Mouse (Mus musculus): ENCODE results near the gene Sfi1.
"Not testable (repeated sequence)": the region's sequence is repeated elsewhere in the genome, so short reads cannot be mapped to it uniquely, and the experiment has no call there.

Gene Sfi1

DNA sequence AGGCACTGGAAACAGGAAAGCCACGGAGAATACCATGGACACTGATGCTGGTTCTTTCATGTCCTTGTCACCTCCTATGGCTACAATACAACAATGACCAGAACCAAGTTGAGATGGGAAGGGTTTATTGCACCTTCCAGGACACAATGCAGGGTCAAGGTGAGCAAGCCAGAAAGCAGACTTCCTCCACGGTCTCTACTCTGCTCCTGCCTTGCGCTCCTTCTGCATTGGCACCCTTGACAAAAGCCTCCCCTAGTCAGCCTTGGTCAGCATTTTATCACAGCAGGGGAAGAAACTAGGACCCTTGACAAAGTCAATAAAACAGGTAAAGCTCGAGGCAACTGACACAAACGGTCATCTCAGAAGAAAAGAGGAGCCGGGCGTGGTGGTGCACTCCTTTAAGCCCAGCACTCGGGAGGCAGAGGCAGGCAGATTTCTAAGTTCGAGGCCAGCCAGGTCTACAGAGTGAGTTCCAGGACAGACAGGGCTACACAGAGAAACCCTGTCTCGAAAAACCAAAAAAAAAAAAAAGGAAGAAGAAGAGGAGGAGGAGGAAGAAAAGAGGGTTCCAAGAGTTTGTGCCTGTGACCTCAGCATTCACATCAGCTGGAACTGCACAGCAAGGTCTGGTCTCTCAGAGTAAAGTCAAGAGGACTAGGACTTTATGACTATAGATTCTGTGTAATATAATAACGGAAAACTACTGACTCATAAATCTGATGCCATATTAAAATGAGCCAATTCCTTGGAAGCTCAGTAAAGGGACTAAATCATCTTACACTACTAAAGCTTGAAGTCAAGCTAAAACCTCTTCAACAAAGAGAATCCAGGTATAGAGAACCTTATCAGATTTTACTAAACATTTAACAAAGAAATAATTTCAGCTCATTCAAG is 19.6 kb downstream of the Sfi1 start:
- DNase-seq (ENCODE audit: extremely low read depth, low read depth) = not testable (repeated sequence)

DNA sequence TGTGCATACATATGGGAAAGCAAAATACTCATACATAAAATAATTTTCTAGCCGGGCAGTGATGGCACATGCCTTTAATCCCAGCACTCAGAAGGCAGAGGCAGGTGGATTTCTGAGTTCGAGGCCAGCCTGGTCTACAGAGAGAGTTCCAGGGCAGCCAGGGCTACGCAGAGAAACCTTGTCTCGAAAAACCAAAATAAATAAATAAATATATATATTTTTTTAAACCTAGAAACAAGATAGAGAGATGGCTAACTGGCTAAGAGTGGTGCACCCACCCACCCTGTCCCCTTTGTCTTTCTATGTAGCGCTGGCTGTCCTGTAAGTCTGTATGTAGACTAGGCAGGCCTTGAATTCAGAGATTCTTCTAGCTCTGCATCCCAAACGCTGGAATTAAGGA is 20.7 kb downstream of the Sfi1 start:
- not testable (repeated sequence) for DNase-seq (ENCODE audit: extremely low read depth, low read depth)

DNA sequence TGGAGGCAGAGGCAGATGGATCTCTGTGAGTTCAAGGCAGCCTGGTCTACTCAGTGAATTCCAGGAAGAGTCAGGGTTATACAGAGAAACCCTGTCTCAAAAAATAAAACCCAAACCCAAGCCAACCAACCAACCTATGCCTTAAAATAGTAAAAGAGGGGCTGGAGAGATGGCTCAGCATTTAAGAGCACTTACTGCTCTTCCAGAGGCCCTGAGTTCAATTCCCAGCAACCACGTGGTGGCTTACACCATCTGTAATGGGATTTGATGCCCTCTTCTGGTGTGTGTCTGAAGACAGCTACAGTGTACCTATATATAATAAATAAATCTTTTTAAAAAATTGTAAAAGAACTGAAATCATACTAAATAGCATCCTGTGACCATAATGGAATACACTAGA is 21.3 kb downstream of the Sfi1 start:
- DNase-seq (ENCODE audit: extremely low read depth, low read depth) = not testable (repeated sequence)

DNA sequence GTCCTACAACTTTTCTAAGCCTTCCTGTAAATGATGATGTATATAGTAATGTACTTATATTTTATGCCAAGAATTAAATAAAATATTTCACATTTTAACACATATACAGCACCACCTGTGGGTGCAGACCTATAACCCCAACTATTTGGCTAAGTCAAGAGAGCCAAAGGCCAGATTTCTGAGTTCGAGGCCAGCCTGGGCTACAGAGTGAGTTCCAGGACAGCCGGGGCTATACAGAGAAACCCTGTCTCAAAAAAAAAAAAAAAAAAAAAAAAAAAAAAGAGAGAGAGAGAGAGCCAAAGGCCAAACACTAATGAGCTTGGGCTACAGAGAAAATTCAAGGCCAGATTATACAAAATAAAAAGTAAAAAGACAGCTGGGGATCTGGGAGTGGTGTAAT is 24.2 kb downstream of the Sfi1 start:
- DNase-seq (ENCODE audit: extremely low read depth, low read depth) = not testable (repeated sequence)

DNA sequence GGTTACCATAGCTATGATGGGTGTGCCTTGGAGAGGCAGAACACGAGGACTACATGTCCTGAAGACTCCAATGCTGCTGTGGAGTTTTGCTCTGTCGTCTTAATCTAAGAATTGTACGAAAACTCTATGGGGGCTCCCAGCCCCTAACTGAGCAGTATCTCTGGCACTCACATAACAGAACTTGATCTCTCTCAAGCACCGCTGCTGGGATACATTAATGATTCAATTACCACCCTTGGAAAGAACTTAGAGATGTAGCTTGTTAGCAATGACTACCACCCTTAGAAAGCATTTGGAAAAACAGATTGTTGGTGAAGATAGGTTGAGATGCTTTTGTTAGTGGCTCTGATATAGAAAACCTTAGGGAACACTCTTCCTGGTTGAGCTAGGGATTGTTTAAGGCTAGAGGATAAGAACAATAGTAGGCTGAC is 25.7 kb downstream of the Sfi1 start:
- DNase-seq (ENCODE audit: extremely low read depth, low read depth) = not testable (repeated sequence)

DNA sequence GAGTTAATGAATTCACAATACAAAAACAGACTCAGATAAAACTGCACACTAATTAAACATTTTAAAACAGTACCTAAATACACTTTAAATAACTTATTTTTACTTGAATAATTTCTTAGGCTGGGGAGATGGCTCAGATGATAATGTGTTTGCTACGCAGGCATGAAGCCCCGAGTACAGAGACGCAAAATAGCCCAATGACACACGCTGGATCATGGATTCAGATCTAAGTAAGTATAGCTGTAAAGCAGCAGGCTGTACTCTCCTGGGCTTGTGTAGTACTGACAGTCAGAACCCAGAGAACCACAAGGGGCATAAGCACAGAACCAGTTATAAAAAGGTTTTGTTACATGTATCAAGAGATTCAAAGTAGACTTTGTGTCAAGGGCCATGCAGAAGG is 26.1 kb downstream of the Sfi1 start:
- DNase-seq (ENCODE audit: extremely low read depth, low read depth) = not testable (repeated sequence)

DNA sequence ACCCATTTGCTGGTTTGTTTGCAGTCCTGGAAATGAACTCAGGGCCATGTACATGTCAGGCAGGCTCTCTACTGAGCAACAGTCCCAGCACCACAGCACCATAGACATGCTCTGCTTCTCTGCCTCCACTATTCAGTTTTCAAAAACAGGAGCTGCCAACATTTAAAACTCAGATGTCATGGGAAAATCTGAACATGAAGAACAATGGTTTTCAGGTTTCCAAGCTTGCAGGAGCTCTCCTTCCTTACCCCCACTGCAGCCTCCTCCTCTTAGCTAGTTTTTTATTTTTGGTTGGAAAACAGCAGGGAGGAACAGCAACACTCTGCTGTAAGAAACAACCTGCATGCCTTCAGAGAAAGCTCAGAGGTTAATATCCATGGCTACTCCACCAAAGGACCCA is 26.9 kb downstream of the Sfi1 start:
- DNase-seq (ENCODE audit: extremely low read depth, low read depth) = not testable (repeated sequence)

DNA sequence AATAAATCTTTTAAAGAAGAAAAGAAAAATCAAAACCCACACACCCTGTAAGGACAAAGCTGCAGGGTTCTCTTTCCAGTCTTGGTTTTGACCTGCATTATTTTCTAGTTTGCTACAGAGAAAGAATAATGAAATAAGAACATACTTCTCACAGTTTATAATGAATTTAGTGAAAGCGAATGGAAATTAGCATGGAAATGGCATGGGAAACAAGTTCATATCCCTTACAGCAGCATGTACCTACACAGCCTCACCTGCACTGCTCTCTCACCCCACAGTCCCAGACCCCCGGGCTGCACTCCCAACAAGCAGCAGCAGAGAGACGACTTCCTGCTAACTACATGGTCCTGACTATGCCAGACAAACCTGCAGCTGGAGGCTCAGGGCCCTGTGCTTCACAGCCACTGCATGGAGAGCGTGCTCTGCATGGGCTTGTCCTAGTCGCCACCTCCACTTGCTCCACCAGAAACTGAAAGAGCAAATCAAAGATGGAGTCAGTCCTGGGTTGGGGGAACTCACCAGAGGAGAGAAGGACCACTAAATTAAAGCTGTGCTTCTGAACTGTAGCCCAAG is 28.0 kb downstream of the Sfi1 start:
- DNase-seq (ENCODE audit: extremely low read depth, low read depth) = not testable (repeated sequence)

DNA sequence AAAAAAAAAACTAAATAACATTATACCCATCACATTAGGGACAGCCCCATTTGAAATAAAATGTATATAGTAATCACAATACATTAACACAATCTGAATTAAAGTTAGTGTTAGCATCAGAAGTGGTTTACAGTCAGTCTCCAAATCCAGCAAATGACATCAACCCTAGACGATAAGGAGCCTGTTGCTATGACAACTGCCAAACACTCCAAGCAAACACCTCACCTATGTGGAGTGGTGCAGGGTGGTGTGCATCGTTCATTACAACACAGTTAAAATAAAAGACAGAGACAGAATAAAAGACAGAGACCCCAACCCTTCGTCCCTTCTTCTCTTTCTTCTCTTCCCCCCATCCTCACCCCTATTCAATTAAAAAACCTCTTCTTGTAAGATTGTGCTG is 29.6 kb downstream of the Sfi1 start:
- not testable (repeated sequence) for DNase-seq (ENCODE audit: extremely low read depth, low read depth)

DNA sequence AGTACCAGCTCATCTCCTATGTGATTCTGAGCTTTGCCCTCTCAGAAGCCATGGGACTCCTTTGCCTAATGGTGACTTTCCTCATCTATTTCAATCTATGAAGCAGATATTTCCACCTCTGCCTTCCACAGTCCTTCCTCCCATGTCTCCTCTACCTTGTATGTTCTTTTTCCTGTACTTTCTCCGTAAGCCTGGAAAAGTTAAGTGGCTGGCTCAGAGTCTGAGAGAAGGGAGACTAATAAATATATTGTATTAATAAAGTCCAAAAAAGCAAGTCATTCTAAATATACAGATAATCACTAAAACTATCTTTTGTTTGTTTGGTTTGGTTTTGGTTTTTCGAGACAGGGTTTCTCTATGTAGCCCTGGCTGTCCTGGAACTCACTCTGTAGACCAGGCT is 30.1 kb downstream of the Sfi1 start:
- not testable (repeated sequence) for DNase-seq (ENCODE audit: extremely low read depth, low read depth)

DNA sequence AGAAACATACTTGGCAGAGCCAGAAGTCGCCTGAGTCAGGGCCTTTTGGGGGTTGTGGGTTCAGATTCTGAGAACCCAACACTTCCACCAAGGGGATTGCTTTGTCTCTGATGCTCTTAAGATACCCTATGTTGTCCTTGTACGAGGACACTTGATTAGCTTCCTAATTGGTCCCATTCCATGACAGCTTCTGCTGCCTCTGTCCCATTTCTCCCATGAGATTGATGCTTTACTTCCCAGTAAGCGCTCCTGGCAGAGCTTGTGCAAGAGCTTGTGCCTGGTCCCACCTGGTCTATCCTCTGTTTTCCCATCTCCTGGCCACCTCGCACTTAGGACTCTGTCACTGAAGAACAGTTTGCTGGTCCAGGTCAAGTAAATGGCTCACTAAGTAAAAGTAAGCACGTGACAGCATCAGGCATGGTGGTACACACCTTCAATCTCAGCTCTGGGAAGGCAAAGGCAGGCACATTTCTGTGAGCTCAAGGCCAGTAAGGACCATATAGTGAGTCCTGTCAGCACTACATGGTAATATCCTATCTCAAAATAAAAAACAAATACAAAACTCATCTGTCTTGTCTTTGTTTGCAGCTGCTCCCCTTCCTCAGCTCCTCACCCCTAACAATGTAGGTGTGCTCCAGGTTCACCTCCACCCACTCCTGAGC is 30.9 kb downstream of the Sfi1 start:
- not testable (repeated sequence) for DNase-seq (ENCODE audit: extremely low read depth, low read depth)

DNA sequence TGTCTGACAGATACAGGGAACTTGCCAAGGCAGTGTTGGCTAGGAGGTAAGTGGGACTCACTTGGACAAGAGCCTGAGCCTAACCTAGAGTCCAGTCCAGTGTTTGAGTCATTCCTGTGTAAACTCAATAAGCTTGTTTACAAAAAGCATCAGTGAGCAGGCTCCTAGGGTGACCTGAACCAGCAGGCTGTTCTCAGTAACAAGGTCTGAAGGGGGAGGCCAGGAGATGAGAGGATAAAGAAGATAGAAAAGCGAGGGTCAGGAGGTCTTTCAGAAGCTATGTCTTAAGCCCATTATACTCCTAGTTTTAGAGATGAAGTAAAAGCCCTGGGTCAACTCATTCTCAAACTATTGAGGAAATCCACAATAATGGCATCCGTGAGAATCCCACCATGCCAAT is 31.9 kb downstream of the Sfi1 start:
- DNase-seq (ENCODE audit: extremely low read depth, low read depth) = not testable (repeated sequence)

DNA sequence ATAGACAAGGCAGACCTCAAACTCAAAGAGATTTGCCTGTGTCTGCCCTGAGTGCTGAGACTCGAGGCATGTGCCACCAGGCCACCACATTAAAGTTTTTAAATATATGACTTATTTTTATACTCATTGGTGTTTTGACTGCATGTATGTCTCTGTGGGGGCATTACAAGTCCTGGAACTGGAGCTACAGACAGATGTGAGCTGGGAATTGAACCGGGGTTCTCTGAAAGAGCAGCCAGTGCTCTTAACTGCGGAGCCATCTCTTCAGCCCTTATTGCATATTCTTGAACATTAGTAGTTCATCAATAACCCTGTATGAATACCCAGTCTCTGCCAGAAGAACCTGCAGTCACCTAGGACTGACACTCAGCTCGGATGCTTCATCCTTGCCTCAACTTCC is 34.5 kb downstream of the Sfi1 start:
- DNase-seq (ENCODE audit: extremely low read depth, low read depth) = not testable (repeated sequence)

DNA sequence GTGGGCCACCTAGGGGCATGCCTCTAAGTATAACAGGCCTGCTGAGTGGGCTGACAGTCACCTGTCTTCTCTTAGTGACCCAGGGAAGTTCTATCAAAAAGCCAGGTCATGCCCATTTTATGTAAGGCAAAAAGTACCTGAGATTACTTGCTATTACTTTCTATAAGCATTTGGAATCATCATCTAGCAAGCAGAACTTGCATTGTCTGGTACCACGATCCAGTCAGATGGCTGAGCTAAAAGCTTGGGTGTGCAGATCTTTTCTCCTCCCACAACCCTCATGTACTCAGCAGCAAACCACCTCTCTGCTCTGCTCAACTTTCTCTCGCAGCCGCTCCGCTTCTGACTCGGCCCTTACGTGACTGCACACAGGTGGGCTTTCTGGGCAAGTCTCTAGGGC is 35.3 kb downstream of the Sfi1 start:
- DNase-seq (ENCODE audit: extremely low read depth, low read depth) = not testable (repeated sequence)

DNA sequence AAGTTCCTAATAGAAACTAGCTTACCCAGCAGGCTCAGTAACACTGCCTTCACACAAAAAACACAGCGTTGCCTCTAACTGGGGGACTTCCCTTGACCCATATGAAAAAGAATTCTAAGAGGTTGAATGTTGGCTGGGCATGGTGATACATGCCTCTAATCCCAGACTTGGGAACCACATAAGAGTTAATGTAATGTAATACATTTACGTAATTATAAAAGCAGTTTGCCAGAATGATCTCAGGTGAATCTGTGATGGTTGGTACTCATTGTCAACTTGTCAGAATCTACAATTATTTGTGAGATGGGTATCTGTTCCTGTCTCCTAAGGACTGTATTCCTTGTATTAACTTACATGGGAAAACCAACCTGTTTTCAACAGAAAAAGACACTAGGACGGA is 36.3 kb downstream of the Sfi1 start:
- DNase-seq (ENCODE audit: extremely low read depth, low read depth) = not testable (repeated sequence)

DNA sequence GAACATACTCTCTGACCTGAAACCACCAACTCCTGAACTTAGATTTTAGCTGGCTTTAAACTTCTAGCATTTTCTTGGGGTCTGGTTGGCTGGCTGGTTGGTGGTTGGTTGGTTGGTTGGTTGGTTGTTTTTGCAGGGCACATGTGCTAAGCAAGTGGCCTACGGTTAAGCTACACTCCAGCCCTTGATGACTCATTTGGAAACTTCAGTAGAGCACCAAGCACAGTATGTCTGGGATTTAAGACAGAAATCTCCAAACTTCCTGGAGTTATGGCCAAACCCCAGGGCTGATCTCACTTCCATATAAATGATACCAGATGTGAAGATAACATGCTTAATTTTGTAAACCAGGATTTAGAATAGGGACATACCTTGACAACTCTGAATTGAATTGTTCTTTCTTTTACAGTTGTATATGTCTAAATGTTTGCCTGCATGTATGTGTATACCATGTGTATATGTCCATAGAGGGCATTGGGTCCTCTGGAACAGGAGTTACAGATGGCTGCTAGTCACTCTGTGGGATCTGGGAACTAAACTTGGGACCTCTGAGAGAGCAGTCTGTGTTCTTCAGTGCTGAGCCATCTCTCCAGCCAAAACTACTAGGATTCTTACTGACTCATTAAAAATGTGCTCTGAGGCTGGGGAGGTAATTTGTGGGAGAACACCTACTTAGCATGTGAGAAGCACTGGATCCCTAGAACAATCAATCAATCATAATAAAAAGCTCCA is 39.4 kb downstream of the Sfi1 start:
- not testable (repeated sequence) for DNase-seq (ENCODE audit: extremely low read depth, low read depth)

DNA sequence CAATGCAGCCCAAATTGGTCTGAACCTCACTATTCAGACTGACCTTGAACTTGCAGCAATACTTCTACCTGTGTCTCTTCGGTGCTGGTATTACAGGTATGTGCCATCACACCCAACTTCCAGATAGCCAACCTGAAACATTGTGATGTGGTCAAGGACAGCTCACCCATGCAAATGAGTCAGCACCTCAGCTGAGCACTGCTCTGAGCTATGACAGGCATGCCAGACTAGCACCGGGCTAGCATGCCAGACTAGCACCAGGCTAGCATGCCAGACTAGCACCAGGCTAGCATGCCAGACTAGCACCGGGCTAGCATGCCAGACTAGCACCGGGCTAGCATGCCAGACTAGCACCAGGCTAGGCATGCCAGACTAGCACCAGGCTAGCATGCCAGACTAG is 41.9 kb downstream of the Sfi1 start:
- DNase-seq (ENCODE audit: extremely low read depth, low read depth) = not testable (repeated sequence)

DNA sequence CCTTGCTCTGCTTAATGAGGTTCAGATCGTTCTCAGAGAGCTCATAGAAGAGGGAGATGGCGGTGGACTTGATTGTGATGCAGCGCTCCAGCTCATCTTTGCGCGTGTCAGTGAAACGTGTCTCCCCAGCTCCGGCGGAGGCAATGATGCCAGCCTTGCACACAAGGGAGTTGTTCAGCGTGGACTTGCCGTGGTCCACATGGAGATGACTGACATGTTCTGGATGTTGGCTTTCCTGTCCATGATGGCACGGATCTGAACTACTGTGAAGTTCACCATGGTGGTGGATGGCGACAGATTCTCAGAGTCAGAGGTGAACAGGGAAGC is 42.6 kb downstream of the Sfi1 start:
- not testable (repeated sequence) for DNase-seq (ENCODE audit: extremely low read depth, low read depth)

DNA sequence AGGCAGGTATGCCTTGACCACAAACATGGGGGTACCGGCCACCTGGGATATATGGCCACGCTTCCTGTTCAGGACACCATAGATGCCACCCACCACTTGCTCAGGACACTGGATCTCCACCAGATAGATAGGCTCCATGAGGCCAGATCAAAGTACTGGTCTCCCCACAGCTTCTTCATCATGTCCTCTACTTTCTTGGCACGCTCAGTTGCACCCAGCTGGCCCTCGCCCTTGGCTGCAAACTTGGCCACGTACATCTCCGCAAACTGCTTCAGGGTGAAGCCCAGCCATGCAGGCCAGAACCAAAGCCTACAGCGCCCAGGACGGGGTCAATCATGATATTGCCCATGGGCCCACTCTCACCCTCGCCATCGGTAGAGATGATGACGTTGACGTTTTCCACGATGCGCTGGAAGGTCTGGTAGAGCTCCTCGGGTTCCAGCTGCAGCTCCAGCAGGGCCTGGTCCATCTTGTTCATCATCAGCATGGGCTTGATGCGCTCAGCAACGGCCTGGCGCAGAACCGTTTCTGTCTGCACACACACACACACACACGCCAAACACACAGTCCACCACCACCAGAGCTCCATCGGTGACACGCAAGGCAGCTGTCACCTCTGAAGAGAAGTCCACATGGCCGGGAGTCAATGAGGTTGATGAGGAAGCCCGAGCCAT is 43.1 kb downstream of the Sfi1 start:
- DNase-seq (ENCODE audit: extremely low read depth, low read depth) = not testable (repeated sequence)

DNA sequence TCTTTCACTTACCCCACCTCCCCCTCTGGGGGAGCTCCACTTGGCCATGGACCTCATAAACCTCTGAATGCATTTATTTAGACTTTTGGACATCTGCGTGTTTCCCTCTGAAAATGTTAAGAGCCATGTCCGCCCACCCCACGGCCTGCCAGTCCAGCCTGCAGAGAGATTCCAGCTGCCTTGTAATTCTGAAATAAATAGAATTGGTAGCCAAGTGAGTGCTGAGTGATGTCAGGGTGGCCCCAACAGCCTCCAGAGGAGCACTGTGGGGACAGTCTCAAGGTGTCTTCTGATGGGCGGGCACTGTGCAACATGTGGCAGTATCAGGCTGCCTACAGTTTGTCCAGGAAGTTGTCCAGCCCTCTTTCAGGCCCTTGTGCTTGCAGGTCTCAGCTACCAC is 43.8 kb downstream of the Sfi1 start:
- DNase-seq (ENCODE audit: extremely low read depth, low read depth) = not testable (repeated sequence)

DNA sequence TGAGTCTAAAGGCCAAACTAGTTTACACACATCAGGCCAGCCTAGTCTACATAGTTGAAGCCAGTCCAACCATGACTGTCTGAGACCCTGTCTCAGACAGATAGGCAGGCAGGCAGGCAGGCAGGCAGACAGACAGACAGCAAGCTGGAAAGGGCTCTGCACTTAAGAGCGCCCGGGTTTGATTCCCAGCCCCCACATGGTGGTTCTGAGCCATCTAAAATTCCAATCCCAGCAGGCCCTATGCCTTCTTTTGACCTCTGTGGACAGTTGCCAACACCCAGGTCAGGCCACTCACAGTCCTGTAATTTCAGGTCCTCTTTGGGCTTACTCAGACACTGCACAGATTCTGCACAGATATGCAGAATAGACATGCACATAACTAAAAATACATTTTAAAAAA is 46.5 kb downstream of the Sfi1 start:
- not testable (repeated sequence) for DNase-seq (ENCODE audit: extremely low read depth, low read depth)

Data from MEL-GATA-1-ER (cell line).